Mouse (Mus musculus) intestine, postnatal 0 days (tissue): ENCODE data around the gene Pla2g4e. TPM values are rescaled to one million over a fixed set of nuclear protein-coding genes. Genes with fewer than 3 reads are reported as not detected.

Source experiments
- ATAC-seq: fragments of 200-750 bp; cut with Nextera tagmentation; 2 replicates; pipeline ENCODE4 v1.8.0; 2017; ENCODE audit warnings: mild to moderate bottlenecking, moderate TSS enrichment, moderate library complexity
- H3K27ac ChIP-seq: fragments of 300-500 bp; sonication (generic); 2 replicates; pipeline ENCODE4 v1.5.1; 2014; ENCODE audit warnings: mild to moderate bottlenecking, low read depth, low read length, moderate library complexity
- H3K27me3 ChIP-seq: fragments of 300-500 bp; sonication (generic); replicated peaks from 2 replicates; pipeline ENCODE4 v1.6.1; 2014; ENCODE audit warnings: low read length, mixed read lengths; ENCODE audit not compliant: control insufficient read depth, insufficient read depth
- H3K36me3 ChIP-seq: fragments of 300-500 bp; sonication (generic); 2 replicates; pipeline ENCODE4 v1.6.1; 2014; ENCODE audit warnings: mild to moderate bottlenecking, moderate library complexity; ENCODE audit not compliant: control insufficient read depth, insufficient read depth
- H3K4me1 ChIP-seq: fragments of 300-500 bp; sonication (generic); replicated peaks from 2 replicates; pipeline ENCODE4 v1.6.1; 2014; ENCODE audit warnings: antibody characterized with exemption, low read length, mixed read lengths; ENCODE audit not compliant: control insufficient read depth, insufficient read depth
- H3K4me2 ChIP-seq: fragments of 300-500 bp; sonication (generic); replicated peaks from 2 replicates; pipeline ENCODE4 v1.6.1; 2014; ENCODE audit warnings: low read depth, mild to moderate bottlenecking, moderate library complexity
- H3K4me3 ChIP-seq: fragments of 300-500 bp; sonication (generic); 2 replicates; pipeline ENCODE4 v1.5.1; 2014; ENCODE audit warnings: low read depth, low read length
- H3K9ac ChIP-seq: fragments of 300-500 bp; sonication (generic); 2 replicates; pipeline ENCODE4 v1.6.1; 2014; ENCODE audit warnings: mild to moderate bottlenecking, low read depth, low read length
- H3K9me3 ChIP-seq: fragments of 300-500 bp; sonication (generic); 2 replicates; pipeline ENCODE4 v1.6.1; 2016; ENCODE audit warnings: mixed run types; ENCODE audit not compliant: control insufficient read depth
- CTCF ChIP-seq: sonication (generic); IDR thresholded peaks from 2 replicates; pipeline ENCODE4 v1.5.1; 2016; ENCODE audit warnings: low read depth, mild to moderate bottlenecking, control low read depth, antibody characterized with exemption, moderate library complexity
- WGBS: fragments of 180-500 bp; shearing (Covaris S2); extraction: QIAGEN DNeasy Blood & Tissue Kit; methylation state at CpG from one replicate; pipeline ENCODE4 v1.1.7; 2014; 5-methylcytosine and 5-hydroxymethylcytosine counted together
- polyA plus RNA-seq: library from polyadenylated mRNA; unstranded; fragments of >200 nt; fragmentation: Nextera tagmentation; extraction: Ambion mirVana; gene quantifications from 2 replicates; pipeline ENCODE4 v1.2.1, GENCODE M21; 2015

Gene Pla2g4e
- polyA plus RNA-seq, 1 experiment from 2014 or later: 0.08 TPM

DNA sequence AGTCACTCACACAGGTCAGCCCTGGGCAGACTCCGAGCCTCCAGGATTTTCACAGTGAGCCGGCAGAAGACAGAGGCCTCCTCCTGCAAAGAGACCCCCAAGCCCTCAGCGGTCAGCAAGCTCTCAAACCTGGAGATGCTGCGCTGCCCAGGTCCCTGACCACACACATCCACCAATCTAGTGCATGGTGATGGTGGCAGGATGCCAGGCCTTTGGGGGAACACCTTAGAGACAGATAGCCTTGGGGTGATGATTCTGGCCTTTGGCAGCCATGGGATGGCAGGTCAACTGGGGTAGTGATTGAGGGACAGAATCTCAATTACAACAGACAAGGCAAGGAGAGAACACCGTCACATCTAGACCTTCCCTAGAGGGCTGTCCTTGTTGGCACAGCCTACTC is 39.0 kb upstream of the Pla2g4e start:
- no peak for ATAC-seq

DNA sequence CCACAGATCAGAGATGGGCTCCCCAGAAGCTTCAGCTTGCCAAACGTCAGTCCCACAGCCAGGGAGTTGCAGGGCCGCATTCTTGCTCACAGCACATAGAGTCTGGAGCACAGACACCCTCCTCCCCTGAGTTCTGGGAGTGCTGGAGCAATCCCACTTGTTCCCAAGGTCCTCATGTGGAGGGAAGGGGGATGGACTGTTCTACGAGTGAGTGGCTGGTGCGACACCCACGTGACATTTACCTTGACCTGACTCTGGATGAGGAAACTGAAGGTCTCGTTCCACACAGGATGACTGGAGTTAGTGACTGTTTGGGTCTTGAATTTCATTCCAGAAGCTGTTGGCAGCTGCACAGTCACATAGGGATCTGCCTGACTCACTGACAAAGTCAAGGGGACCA is 38.4 kb upstream of the Pla2g4e start:
- no peak for ATAC-seq
- no peak overlapping the region for H3K27ac ChIP-seq
- no peak overlapping the region for H3K4me3 ChIP-seq
- H3K27me3 ChIP-seq: no peaks in the 10 kb centered on the region
- no peak overlapping the region for H3K4me2 ChIP-seq
- TF ChIP-seq CTCF: no peak
- H3K9ac ChIP-seq: no peak overlapping the region
- H3K4me1 ChIP-seq: no peaks in the 10 kb centered on the region
- WGBS: 38% methylated on average over 6 of the region's 6 CpGs
- H3K36me3 ChIP-seq: no peaks in the 10 kb centered on the region
- no peaks in the 10 kb centered on the region for H3K9me3 ChIP-seq

More for the DNA sequence above, 39.0 kb upstream of the Pla2g4e start:
- Histone ChIP-seq H3K36me3 (no peaks in the 10 kb centered on the region), H3K27ac (no peak overlapping the region), H3K9me3 (no peaks in the 10 kb centered on the region), H3K4me2 (no peak overlapping the region), H3K9ac (no peak overlapping the region), H3K27me3 (no peaks in the 10 kb centered on the region), H3K4me3 (no peak overlapping the region), H3K4me1 (no peaks in the 10 kb centered on the region)
- 82% methylated on average over 5 of the region's 5 CpGs for WGBS
- no peak for TF ChIP-seq CTCF

- H3K4me2 ChIP-seq: no peak overlapping the region
- TF ChIP-seq CTCF: peak; percentile 60
- H3K4me1 ChIP-seq: no peaks in the 10 kb centered on the region
- H3K9ac ChIP-seq: no peak overlapping the region
- no peaks in the 10 kb centered on the region for H3K9me3 ChIP-seq
- H3K27ac ChIP-seq: no peak overlapping the region
- H3K27me3 ChIP-seq: no peaks in the 10 kb centered on the region
- H3K36me3 ChIP-seq: no peaks in the 10 kb centered on the region
- no peak for ATAC-seq
- WGBS: 56% methylated on average over 3 of the region's 3 CpGs
- H3K4me3 ChIP-seq: no peak overlapping the region
Observed at GRCm38 (mm10) chr2:120281221-120281620, 36.1 kb upstream of the Pla2g4e start.

DNA sequence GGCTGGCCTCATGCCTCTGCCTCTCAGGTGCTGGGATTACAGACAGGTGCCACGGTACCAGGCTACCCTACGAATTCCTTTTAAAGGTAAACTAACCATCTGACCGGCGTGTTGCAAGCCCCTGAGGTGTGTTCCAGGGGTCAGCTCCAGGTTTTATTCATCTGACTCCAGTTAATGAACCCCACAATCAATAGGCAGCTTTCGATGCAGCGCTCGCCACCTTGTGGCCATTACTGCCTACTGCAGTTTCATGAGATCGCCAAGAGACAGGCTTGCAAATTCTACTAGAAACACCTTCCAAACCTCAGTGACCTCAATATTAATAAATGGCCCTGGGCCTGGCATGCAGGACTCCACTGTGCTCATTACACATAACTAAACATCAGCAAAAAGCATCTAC is 34.8 kb upstream of the Pla2g4e start:
- H3K27me3 ChIP-seq: no peaks in the 10 kb centered on the region
- no peak overlapping the region for H3K9ac ChIP-seq
- H3K4me3 ChIP-seq: no peak overlapping the region
- no peak overlapping the region for H3K27ac ChIP-seq
- H3K36me3 ChIP-seq: no peaks in the 10 kb centered on the region
- no peaks in the 10 kb centered on the region for H3K4me1 ChIP-seq
- ATAC-seq: no peak
- 15% methylated on average over 8 of the region's 8 CpGs for WGBS
- no peak overlapping the region for H3K4me2 ChIP-seq
- peak; percentile 86 for TF ChIP-seq CTCF
- H3K9me3 ChIP-seq: no peaks in the 10 kb centered on the region

DNA sequence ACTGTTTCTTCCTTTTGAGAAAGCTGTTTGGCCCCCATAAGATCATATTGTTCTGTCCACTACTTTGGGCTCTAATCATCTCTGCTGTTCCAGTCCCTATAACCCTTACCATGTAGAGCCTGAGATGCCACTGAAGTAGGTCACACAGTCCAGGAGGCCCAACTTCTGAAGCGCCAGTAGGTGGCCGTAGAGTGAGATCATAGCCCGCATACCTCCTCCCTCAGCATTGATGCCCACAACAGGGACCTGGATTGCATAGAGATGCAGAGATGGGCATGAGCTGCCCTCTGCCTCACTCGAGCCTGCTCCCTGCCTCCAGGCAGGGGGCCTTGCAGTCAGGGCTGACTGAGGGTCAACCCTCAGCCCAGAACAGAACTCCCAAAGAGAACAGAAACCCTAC is 31.8 kb upstream of the Pla2g4e start:
- no peaks in the 10 kb centered on the region for H3K9me3 ChIP-seq
- no peak overlapping the region for H3K9ac ChIP-seq
- H3K4me3 ChIP-seq: no peak overlapping the region
- WGBS: 78% methylated on average over 4 of the region's 4 CpGs
- H3K27ac ChIP-seq: no peak overlapping the region
- no peaks in the 10 kb centered on the region for H3K27me3 ChIP-seq
- H3K4me2 ChIP-seq: no peak overlapping the region
- no peaks in the 10 kb centered on the region for H3K36me3 ChIP-seq
- no peak for TF ChIP-seq CTCF
- no peak for ATAC-seq
- H3K4me1 ChIP-seq: no peaks in the 10 kb centered on the region

DNA sequence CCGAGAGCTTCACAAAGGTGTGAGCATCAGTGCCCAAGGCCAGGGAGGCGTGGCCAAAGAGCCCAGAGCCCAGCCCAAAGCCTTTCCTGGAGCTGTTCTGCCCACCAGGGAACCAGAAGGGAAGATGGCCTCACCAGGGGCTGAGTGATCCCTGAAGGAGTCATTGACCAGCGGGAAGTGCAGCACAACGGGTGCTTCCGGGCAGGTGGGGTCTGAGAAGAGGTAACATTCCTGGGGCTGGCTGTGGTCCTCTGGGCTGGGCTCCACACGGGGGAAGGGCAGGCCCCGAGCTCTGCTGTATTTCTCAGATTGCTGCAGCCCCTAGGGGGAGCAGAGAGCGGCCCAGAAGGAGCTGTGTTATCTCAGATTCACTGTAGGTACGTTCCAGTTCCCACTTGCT is 23.5 kb upstream of the Pla2g4e start:
- peak; percentile 60 for TF ChIP-seq CTCF
- peaks cover 4% of the 10 kb centered on the region; the same call in 1 of the 2 replicates for H3K27me3 ChIP-seq
- WGBS: 1% methylated on average over 9 of the region's 9 CpGs
- peak overlapping the region; percentile 41 for H3K4me2 ChIP-seq
- no peaks in the 10 kb centered on the region for H3K4me1 ChIP-seq
- no peaks in the 10 kb centered on the region for H3K36me3 ChIP-seq
- no peaks in the 10 kb centered on the region for H3K9me3 ChIP-seq
- H3K27ac ChIP-seq: no peak overlapping the region
- no peak overlapping the region for H3K4me3 ChIP-seq
- H3K9ac ChIP-seq: no peak overlapping the region
- ATAC-seq: no peak

DNA sequence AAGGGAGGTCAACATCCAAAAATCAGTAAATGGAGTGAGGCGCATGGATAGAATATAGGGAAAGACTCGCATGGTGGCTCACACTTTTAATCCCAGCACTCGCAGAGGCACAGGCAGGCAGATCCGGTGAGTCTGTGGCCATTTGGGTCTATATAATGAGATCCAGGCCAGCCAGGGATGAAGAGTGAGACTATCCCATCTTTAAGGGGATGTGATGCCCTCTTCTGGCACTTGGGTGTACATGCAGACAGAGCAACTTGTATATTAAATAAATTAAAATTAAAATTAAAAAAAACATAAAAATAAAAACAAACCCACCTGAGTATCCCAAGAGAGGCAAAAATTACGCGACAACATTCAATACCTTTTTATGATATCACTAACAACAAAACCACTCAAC is 20.4 kb upstream of the Pla2g4e start:
- ATAC-seq: no peak
- H3K9ac ChIP-seq: no peak overlapping the region
- H3K9me3 ChIP-seq: no peaks in the 10 kb centered on the region
- no peaks in the 10 kb centered on the region for H3K4me1 ChIP-seq
- H3K27ac ChIP-seq: no peak overlapping the region
- peak; percentile 46 for TF ChIP-seq CTCF
- H3K4me2 ChIP-seq: no peak overlapping the region
- H3K36me3 ChIP-seq: no peaks in the 10 kb centered on the region
- peaks cover 4% of the 10 kb centered on the region; the same call in 1 of the 2 replicates for H3K27me3 ChIP-seq
- H3K4me3 ChIP-seq: no peak overlapping the region
- 75% methylated on average over 6 of the region's 6 CpGs for WGBS
